Mouse (Mus musculus): Measurements from ENCODE around the gene Grip1. TPM values are rescaled to one million over a fixed set of nuclear protein-coding genes. Genes with fewer than 3 reads are reported as not detected.

Gene Grip1
- polyA plus RNA-seq, 1 experiment, result 0.86 TPM

GRCm38 (mm10) chr10:119564862-119565261 lies 111.2 kb downstream of the Grip1 start:
- DNase-seq (ENCODE audit: low read depth), result no peak

- DNase-seq (ENCODE audit: low read depth), result no peak
Measured at GRCm38 (mm10) chr10:119573134-119573533, 119.5 kb downstream of the Grip1 start.

GRCm38 (mm10) chr10:119575780-119576179 lies 122.2 kb downstream of the Grip1 start:
- DNase-seq (ENCODE audit: low read depth), result no peak

- no peak for DNase-seq (ENCODE audit: low read depth)
Measured at GRCm38 (mm10) chr10:119580024-119580423, 126.4 kb downstream of the Grip1 start.

- DNase-seq (ENCODE audit: low read depth), result no peak
Measured at GRCm38 (mm10) chr10:119584666-119585065, 131.0 kb downstream of the Grip1 start.

- no peak for DNase-seq (ENCODE audit: low read depth)
Measured at GRCm38 (mm10) chr10:119586976-119587375, 133.3 kb downstream of the Grip1 start.

GRCm38 (mm10) chr10:119596822-119597221 lies 143.2 kb downstream of the Grip1 start:
- DNase-seq (ENCODE audit: low read depth), result no peak

- DNase-seq (ENCODE audit: low read depth), result no peak
Measured at GRCm38 (mm10) chr10:119607501-119607900, 153.9 kb downstream of the Grip1 start.

- DNase-seq (ENCODE audit: low read depth), result no peak
Measured at GRCm38 (mm10) chr10:119608998-119609397, 155.4 kb downstream of the Grip1 start.

- no peak for DNase-seq (ENCODE audit: low read depth)
Measured at GRCm38 (mm10) chr10:119610279-119610895, 156.8 kb downstream of the Grip1 start.

GRCm38 (mm10) chr10:119612034-119612433 lies 158.4 kb downstream of the Grip1 start:
- DNase-seq (ENCODE audit: low read depth), result no peak

GRCm38 (mm10) chr10:119614726-119615125 lies 161.1 kb downstream of the Grip1 start:
- DNase-seq (ENCODE audit: low read depth), result no peak

- DNase-seq (ENCODE audit: low read depth), result no peak
Measured at GRCm38 (mm10) chr10:119615240-119615885, 161.7 kb downstream of the Grip1 start.

- DNase-seq (ENCODE audit: low read depth), result no peak
Measured at GRCm38 (mm10) chr10:119616078-119616477, 162.4 kb downstream of the Grip1 start.

- DNase-seq (ENCODE audit: low read depth), result no peak
Measured at GRCm38 (mm10) chr10:119628656-119629055, 175.0 kb downstream of the Grip1 start.

- DNase-seq (ENCODE audit: low read depth), result no peak
Measured at GRCm38 (mm10) chr10:119630401-119630800, 176.8 kb downstream of the Grip1 start.

GRCm38 (mm10) chr10:119631966-119632365 lies 178.3 kb downstream of the Grip1 start:
- no peak for DNase-seq (ENCODE audit: low read depth)

GRCm38 (mm10) chr10:119634544-119634943 lies 180.9 kb downstream of the Grip1 start:
- DNase-seq (ENCODE audit: low read depth), result no peak

- no peak for DNase-seq (ENCODE audit: low read depth)
Measured at GRCm38 (mm10) chr10:119640534-119640933, 186.9 kb downstream of the Grip1 start.

GRCm38 (mm10) chr10:119641011-119641410 lies 187.4 kb downstream of the Grip1 start:
- no peak for DNase-seq (ENCODE audit: low read depth)

- no peak for DNase-seq (ENCODE audit: low read depth)
Measured at GRCm38 (mm10) chr10:119644289-119644688, 190.7 kb downstream of the Grip1 start.

- no peak for DNase-seq (ENCODE audit: low read depth)
Measured at GRCm38 (mm10) chr10:119646500-119647439, 193.1 kb downstream of the Grip1 start.
